Mouse (Mus musculus) hindbrain, embryonic 16.5 days (tissue): Measurements from ENCODE around the gene Gpc4. TPM values are rescaled to one million over a fixed set of nuclear protein-coding genes. Genes with fewer than 3 reads are reported as not detected.

Source experiments
- ATAC-seq: fragments of 200-750 bp; cut with Nextera tagmentation; 2 replicates; pipeline ENCODE4 v1.8.0; 2017; ENCODE audit warnings: moderate TSS enrichment, moderate library complexity
- H3K27ac ChIP-seq: fragments of 300-500 bp; sonication (generic); 2 replicates; pipeline ENCODE4 v1.5.1; 2014; ENCODE audit warnings: low read depth, mild to moderate bottlenecking, control low read depth, low read length, moderate library complexity
- H3K27me3 ChIP-seq: fragments of 300-500 bp; sonication (generic); replicated peaks from 2 replicates; pipeline ENCODE4 v1.6.1; 2014; ENCODE audit warnings: low read length; ENCODE audit not compliant: control insufficient read depth, insufficient read depth
- H3K36me3 ChIP-seq: fragments of 300-500 bp; sonication (generic); 2 replicates; pipeline ENCODE4 v1.6.1; 2014; ENCODE audit warnings: mild to moderate bottlenecking, low read length, moderate library complexity, mixed read lengths; ENCODE audit not compliant: control insufficient read depth, insufficient read depth
- H3K4me1 ChIP-seq: fragments of 300-500 bp; sonication (generic); 2 replicates; pipeline ENCODE4 v1.6.1; 2014; ENCODE audit warnings: low read depth, low read length; ENCODE audit not compliant: control insufficient read depth, insufficient read depth
- H3K4me2 ChIP-seq: fragments of 300-500 bp; sonication (generic); 2 replicates; pipeline ENCODE4 v1.6.1; 2014; ENCODE audit warnings: mild to moderate bottlenecking, low read length, control low read depth, moderate library complexity
- H3K4me3 ChIP-seq: fragments of 300-500 bp; sonication (generic); 2 replicates; pipeline ENCODE4 v1.5.1; 2014; ENCODE audit warnings: mild to moderate bottlenecking, low read length, control low read depth, moderate library complexity
- H3K9ac ChIP-seq: fragments of 300-500 bp; sonication (generic); 2 replicates; pipeline ENCODE4 v1.6.1; 2014; ENCODE audit warnings: low read depth, mild to moderate bottlenecking, control low read depth, low read length, moderate library complexity
- H3K9me3 ChIP-seq: fragments of 300-500 bp; sonication (generic); 2 replicates; pipeline ENCODE4 v1.6.1; 2014; ENCODE audit warnings: mild to moderate bottlenecking, low read length, moderate library complexity; ENCODE audit not compliant: control insufficient read depth
- WGBS: fragments of 180-500 bp; shearing (Covaris S2); extraction: QIAGEN DNeasy Blood & Tissue Kit; methylation state at CpG from one replicate; pipeline ENCODE4 v1.1.7; 2014; 5-methylcytosine and 5-hydroxymethylcytosine counted together
- polyA plus RNA-seq: library from polyadenylated mRNA; unstranded; fragments of >200 nt; fragmentation: Nextera tagmentation; extraction: Ambion mirVana; gene quantifications from 2 replicates; pipeline ENCODE4 v1.2.1, GENCODE M21; 2015

Gene Gpc4
- polyA plus RNA-seq, 1 experiment from 2014 or later = 8.2 TPM

- WGBS = 62% methylated on average over 6 of the region's 6 CpGs
- Histone ChIP-seq H3K9me3 (no peaks in the 10 kb centered on the region), H3K4me1 (no peaks in the 10 kb centered on the region), H3K4me2 (no peak overlapping the region), H3K27me3 (peaks cover 8% of the 10 kb centered on the region), H3K4me3 (no peak overlapping the region), H3K27ac (no peak overlapping the region), H3K9ac (no peak overlapping the region), H3K36me3 (no peaks in the 10 kb centered on the region)
- ATAC-seq = no peak
Measured at GRCm38 (mm10) chrX:52167519-52168244, 2.6 kb upstream of the Gpc4 start.

- H3K4me3 ChIP-seq = peak overlapping the region; percentile 56
- WGBS = 45% methylated on average over 4 of the region's 7 CpGs
- no peak overlapping the region for H3K27ac ChIP-seq
- H3K9ac ChIP-seq = peak overlapping the region; percentile 64; the same call in 1 of the 2 replicates
- no peaks in the 10 kb centered on the region for H3K4me1 ChIP-seq
- peaks cover 10% of the 10 kb centered on the region for H3K27me3 ChIP-seq
- ATAC-seq = peak; percentile 58
- peak overlapping the region; percentile 79 for H3K4me2 ChIP-seq
- no peaks in the 10 kb centered on the region for H3K36me3 ChIP-seq
- H3K9me3 ChIP-seq = no peaks in the 10 kb centered on the region
Measured at GRCm38 (mm10) chrX:52165555-52165938, 495 bp upstream of the Gpc4 start.

- ATAC-seq = 0 out of 2 replicates have a peak, but pooled peaks have one; percentile 15
- peak overlapping the region; percentile 56 for H3K4me3 ChIP-seq
- peak overlapping the region; percentile 79 for H3K4me2 ChIP-seq
- H3K27me3 ChIP-seq = peaks cover 10% of the 10 kb centered on the region
- no peaks in the 10 kb centered on the region for H3K36me3 ChIP-seq
- H3K9me3 ChIP-seq = no peaks in the 10 kb centered on the region
- no peak overlapping the region for H3K27ac ChIP-seq
- 25% methylated on average over 39 of the region's 44 CpGs for WGBS
- H3K9ac ChIP-seq = peak overlapping the region; percentile 64
- no peaks in the 10 kb centered on the region for H3K4me1 ChIP-seq
Measured at GRCm38 (mm10) chrX:52164134-52164737, 816 bp downstream of the Gpc4 start.

- peak overlapping the region; percentile 64; the same call in 1 of the 2 replicates for H3K9ac ChIP-seq
- H3K9me3 ChIP-seq = no peaks in the 10 kb centered on the region
- 19% methylated on average over 25 of the region's 25 CpGs for WGBS
- H3K4me1 ChIP-seq = no peaks in the 10 kb centered on the region
- H3K36me3 ChIP-seq = no peaks in the 10 kb centered on the region
- peaks cover 10% of the 10 kb centered on the region for H3K27me3 ChIP-seq
- peak overlapping the region; percentile 56 for H3K4me3 ChIP-seq
- H3K27ac ChIP-seq = no peak overlapping the region
- peak overlapping the region; percentile 79 for H3K4me2 ChIP-seq
- no peak for ATAC-seq
Measured at GRCm38 (mm10) chrX:52163418-52164133, 1.5 kb downstream of the Gpc4 start.

- Histone ChIP-seq H3K27me3 (peaks cover 10% of the 10 kb centered on the region), H3K4me1 (no peaks in the 10 kb centered on the region), H3K4me3 (peak overlapping the region; percentile 14), H3K36me3 (no peaks in the 10 kb centered on the region), H3K4me2 (peak overlapping the region; percentile 79), H3K27ac (no peak overlapping the region), H3K9ac (no peak overlapping the region), H3K9me3 (no peaks in the 10 kb centered on the region)
- ATAC-seq = no peak
- 45% methylated on average over 6 of the region's 6 CpGs for WGBS
Measured at GRCm38 (mm10) chrX:52162756-52163155, 2.3 kb downstream of the Gpc4 start.

GRCm38 (mm10) chrX:52162206-52162605 lies 2.8 kb downstream of the Gpc4 start:
- Histone ChIP-seq H3K4me2 (no peak overlapping the region), H3K9me3 (no peaks in the 10 kb centered on the region), H3K4me1 (no peaks in the 10 kb centered on the region), H3K4me3 (no peak overlapping the region), H3K27ac (no peak overlapping the region), H3K9ac (no peak overlapping the region), H3K27me3 (peaks cover 10% of the 10 kb centered on the region), H3K36me3 (no peaks in the 10 kb centered on the region)
- ATAC-seq = no peak
- 18% methylated on average over 1 of the region's 1 CpGs for WGBS

- Histone ChIP-seq H3K27ac (no peak overlapping the region), H3K9ac (no peak overlapping the region), H3K27me3 (peaks cover 10% of the 10 kb centered on the region), H3K4me2 (no peak overlapping the region), H3K36me3 (no peaks in the 10 kb centered on the region), H3K9me3 (no peaks in the 10 kb centered on the region), H3K4me1 (no peaks in the 10 kb centered on the region), H3K4me3 (no peak overlapping the region)
- WGBS = 92% methylated on average over 5 of the region's 5 CpGs
- ATAC-seq = no peak
Measured at GRCm38 (mm10) chrX:52159621-52160020, 5.4 kb downstream of the Gpc4 start.

GRCm38 (mm10) chrX:52155408-52155953 lies 9.6 kb downstream of the Gpc4 start:
- 93% methylated on average over 7 of the region's 7 CpGs for WGBS

GRCm38 (mm10) chrX:52154821-52155220 lies 10.2 kb downstream of the Gpc4 start:
- WGBS = 91% methylated on average over 4 of the region's 4 CpGs
- H3K27me3 ChIP-seq = no peaks in the 10 kb centered on the region
- H3K9ac ChIP-seq = no peak overlapping the region
- no peak overlapping the region for H3K27ac ChIP-seq
- H3K4me1 ChIP-seq = no peaks in the 10 kb centered on the region
- no peak overlapping the region for H3K4me3 ChIP-seq
- no peaks in the 10 kb centered on the region for H3K9me3 ChIP-seq
- no peak overlapping the region for H3K4me2 ChIP-seq
- no peaks in the 10 kb centered on the region for H3K36me3 ChIP-seq
- ATAC-seq = no peak

More at GRCm38 (mm10) chrX:52155408-52155953, 9.6 kb downstream of the Gpc4 start:
- no peaks in the 10 kb centered on the region for H3K27me3 ChIP-seq
- no peaks in the 10 kb centered on the region for H3K9me3 ChIP-seq
- ATAC-seq = no peak
- no peak overlapping the region for H3K27ac ChIP-seq
- no peak overlapping the region for H3K4me3 ChIP-seq
- no peak overlapping the region for H3K9ac ChIP-seq
- no peaks in the 10 kb centered on the region for H3K36me3 ChIP-seq
- H3K4me2 ChIP-seq = no peak overlapping the region
- no peaks in the 10 kb centered on the region for H3K4me1 ChIP-seq
